Mouse (Mus musculus): ENCODE results near the gene Olfr722.

DNA sequence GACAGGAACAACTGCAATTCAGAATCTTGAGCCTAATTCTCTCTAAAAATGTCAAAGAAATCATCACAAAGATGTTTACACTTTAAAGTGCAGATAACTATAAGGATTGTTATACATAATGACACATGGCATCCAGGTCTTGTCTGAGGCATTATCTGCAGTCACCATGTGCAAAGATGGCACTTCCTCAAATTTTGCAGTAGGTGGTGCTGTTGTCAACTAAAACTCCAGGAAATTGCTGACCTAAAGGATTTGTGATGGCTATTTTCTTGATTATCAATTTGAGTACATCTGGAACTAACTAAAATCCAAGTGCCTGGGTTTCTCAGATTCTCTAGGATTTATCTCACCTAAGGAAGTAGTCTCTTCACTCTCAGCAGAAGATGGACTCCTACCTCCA is 41.4 kb downstream of the Olfr722 start:
- TF ChIP-seq CHD2 (IDR thresholded peaks at IDR 0.05; ENCODE audit: low read depth, low read length) (no peak), MAFK (IDR thresholded peaks at IDR 0.05; ENCODE audit: insufficient read depth, low read depth, low read length) (peak; percentile 99), ZNF384 (IDR thresholded peaks at IDR 0.05; ENCODE audit: low read depth, low read length) (no peak)

Data from ES-E14 (cell line).